Mouse (Mus musculus): ENCODE data around the gene Tenm4. TPM values are rescaled to one million over a fixed set of nuclear protein-coding genes. Genes with fewer than 3 reads are reported as not detected.
A peak's percentile ranks its signal among the peaks of the same experiment; 100 is the strongest.

The Tenm4 gene
- total and polyA plus RNA-seq, 2 experiments from 2014 or later: 1.4 to 5.9 TPM

GRCm38 (mm10) chr7:96813497-96814400, 642.7 kb downstream of the Tenm4 start:
- Histone ChIP-seq H3K4me1 (ENCODE audit: control insufficient read depth, insufficient read depth) (no peaks in the 10 kb centered on the region; the same call in 1 of the 2 replicates), H3K36me3 (replicated peaks; ENCODE audit: control insufficient read depth, insufficient read depth, low read length) (no peaks in the 10 kb centered on the region), H3K9ac (replicated peaks; ENCODE audit: low read depth, low read length) (no peak overlapping the region), H3K4me2 (ENCODE audit: low read depth, low read length) (no peak overlapping the region), H3K27me3 (ENCODE audit: control insufficient read depth, insufficient read depth, low read length) (no peaks in the 10 kb centered on the region), H3K9me3 (replicated peaks; ENCODE audit: control insufficient read depth, low read length) (no peaks in the 10 kb centered on the region), H3K27ac (ENCODE audit: low read depth) (peak overlapping the region; percentile 63), H3K4me3 (ENCODE audit: low read depth, low read length) (no peak overlapping the region)
- ATAC-seq (ENCODE audit: insufficient read depth, low read depth) (peak; percentile 77), DNase-seq (ENCODE audit: low spot score) (peak; percentile 54)
- 57% methylated on average over 9 of the region's 9 CpGs for WGBS
- TF ChIP-seq CTCF (IDR thresholded peaks at IDR 0.05; ENCODE audit: low read depth) (no peak), EP300 (IDR thresholded peaks at IDR 0.05; ENCODE audit: low read depth) (peak; percentile 43; the same call in 1 of the 2 replicates)

- no peaks in the 10 kb centered on the region; the same call in 1 of the 2 replicates for H3K4me1 ChIP-seq (ENCODE audit: control insufficient read depth, insufficient read depth)
- H3K9ac ChIP-seq (replicated peaks; ENCODE audit: low read depth, low read length): no peak overlapping the region
- no peak overlapping the region for H3K4me2 ChIP-seq (ENCODE audit: low read depth, low read length)
- H3K27me3 ChIP-seq (ENCODE audit: control insufficient read depth, insufficient read depth, low read length): no peaks in the 10 kb centered on the region
- H3K4me3 ChIP-seq (ENCODE audit: low read depth, low read length): no peak overlapping the region
- H3K36me3 ChIP-seq (replicated peaks; ENCODE audit: control insufficient read depth, insufficient read depth, low read length): no peaks in the 10 kb centered on the region
- no peaks in the 10 kb centered on the region for H3K9me3 ChIP-seq (replicated peaks; ENCODE audit: control insufficient read depth, low read length)
- peak overlapping the region; percentile 63 for H3K27ac ChIP-seq (ENCODE audit: low read depth)
- TF ChIP-seq CTCF (IDR thresholded peaks at IDR 0.05; ENCODE audit: low read depth) (no peak), EP300 (IDR thresholded peaks at IDR 0.05; ENCODE audit: low read depth) (no peak)
- no peak for ATAC-seq (ENCODE audit: insufficient read depth, low read depth)
- no peak for DNase-seq (ENCODE audit: low spot score)
Observed at GRCm38 (mm10) chr7:96814581-96814980, 643.5 kb downstream of the Tenm4 start.

DNA sequence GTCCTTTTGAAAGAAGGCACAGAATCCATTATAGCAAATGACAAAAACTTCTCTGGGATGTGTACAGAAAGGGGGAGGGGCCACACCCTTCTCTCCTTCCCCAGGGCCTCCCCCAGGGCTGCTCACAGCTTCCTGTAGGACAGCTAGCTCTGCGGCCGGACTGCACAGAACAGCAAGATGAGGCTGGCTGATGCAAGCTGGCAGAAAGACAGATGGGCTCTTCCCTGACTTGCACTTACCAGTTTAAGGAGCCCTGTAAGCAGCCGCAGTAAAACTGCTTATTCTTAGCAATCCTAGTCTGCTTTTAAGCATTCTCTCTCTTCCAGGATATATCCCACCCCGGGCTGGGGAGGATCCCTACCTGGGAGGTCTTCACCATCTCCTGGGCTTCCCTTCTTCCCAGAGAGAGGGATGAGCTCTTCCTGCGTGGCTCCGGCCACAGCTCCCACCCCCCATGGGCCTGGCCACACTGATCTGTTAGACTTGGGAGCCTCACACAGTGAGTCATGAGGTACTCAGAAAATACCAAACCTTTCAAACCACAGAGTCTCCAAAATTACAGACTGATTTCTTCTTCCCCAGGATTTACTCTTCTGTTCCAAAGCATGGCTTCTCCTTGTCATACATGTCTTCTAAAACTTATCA, 646.1 kb downstream of the Tenm4 start:
- Histone ChIP-seq H3K9me3 (replicated peaks; ENCODE audit: control insufficient read depth, low read length) (no peaks in the 10 kb centered on the region), H3K27ac (ENCODE audit: low read depth) (peak overlapping the region; percentile 51; the same call in 1 of the 2 replicates), H3K4me1 (ENCODE audit: control insufficient read depth, insufficient read depth) (no peaks in the 10 kb centered on the region; the same call in 1 of the 2 replicates), H3K27me3 (ENCODE audit: control insufficient read depth, insufficient read depth, low read length) (no peaks in the 10 kb centered on the region), H3K36me3 (replicated peaks; ENCODE audit: control insufficient read depth, insufficient read depth, low read length) (no peaks in the 10 kb centered on the region), H3K4me3 (ENCODE audit: low read depth, low read length) (no peak overlapping the region), H3K4me2 (ENCODE audit: low read depth, low read length) (no peak overlapping the region), H3K9ac (replicated peaks; ENCODE audit: low read depth, low read length) (no peak overlapping the region)
- DNase-seq (ENCODE audit: low spot score) (no peak), ATAC-seq (ENCODE audit: insufficient read depth, low read depth) (no peak)
- 32% methylated on average over 6 of the region's 6 CpGs for WGBS
- no peak for TF ChIP-seq EP300 (IDR thresholded peaks at IDR 0.05; ENCODE audit: low read depth)
- no peak for TF ChIP-seq CTCF (IDR thresholded peaks at IDR 0.05; ENCODE audit: low read depth)

- Histone ChIP-seq H3K4me3 (ENCODE audit: low read depth, low read length) (no peak overlapping the region), H3K36me3 (replicated peaks; ENCODE audit: control insufficient read depth, insufficient read depth, low read length) (no peaks in the 10 kb centered on the region), H3K4me2 (ENCODE audit: low read depth, low read length) (no peak overlapping the region), H3K9me3 (replicated peaks; ENCODE audit: control insufficient read depth, low read length) (no peaks in the 10 kb centered on the region), H3K27me3 (ENCODE audit: control insufficient read depth, insufficient read depth, low read length) (no peaks in the 10 kb centered on the region), H3K9ac (replicated peaks; ENCODE audit: low read depth, low read length) (no peak overlapping the region), H3K4me1 (ENCODE audit: control insufficient read depth, insufficient read depth) (no peaks in the 10 kb centered on the region), H3K27ac (ENCODE audit: low read depth) (no peak overlapping the region)
- ATAC-seq (ENCODE audit: insufficient read depth, low read depth) (no peak), DNase-seq (ENCODE audit: low spot score) (no peak)
- TF ChIP-seq EP300 (IDR thresholded peaks at IDR 0.05; ENCODE audit: low read depth) (no peak), CTCF (IDR thresholded peaks at IDR 0.05; ENCODE audit: low read depth) (no peak)
- WGBS: 74% methylated on average over 6 of the region's 6 CpGs
Observed at GRCm38 (mm10) chr7:96818236-96818916, 647.3 kb downstream of the Tenm4 start.

DNA sequence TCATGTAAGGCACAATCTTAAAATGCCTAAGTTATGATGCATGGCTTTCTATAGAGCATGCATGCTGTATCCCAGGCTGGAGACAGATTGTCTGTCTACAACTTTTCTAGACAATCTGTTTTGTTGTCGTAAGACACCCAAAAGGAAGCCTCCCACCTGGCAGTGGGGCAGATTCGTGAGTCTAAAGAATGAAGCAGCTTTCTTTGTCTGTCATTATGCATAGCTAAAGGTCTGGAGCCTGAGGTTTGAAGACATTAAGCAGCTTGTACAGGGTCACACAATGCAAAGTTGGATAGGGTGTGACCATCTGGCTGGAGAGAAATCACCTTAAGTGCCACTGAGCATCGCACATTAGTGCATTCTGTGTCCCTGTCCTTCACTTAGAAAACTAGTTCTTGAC, 648.5 kb downstream of the Tenm4 start:
- ATAC-seq (ENCODE audit: insufficient read depth, low read depth): no peak
- Histone ChIP-seq H3K4me3 (ENCODE audit: low read depth, low read length) (no peak overlapping the region), H3K27me3 (ENCODE audit: control insufficient read depth, insufficient read depth, low read length) (no peaks in the 10 kb centered on the region), H3K27ac (ENCODE audit: low read depth) (no peak overlapping the region), H3K9me3 (replicated peaks; ENCODE audit: control insufficient read depth, low read length) (no peaks in the 10 kb centered on the region), H3K4me1 (ENCODE audit: control insufficient read depth, insufficient read depth) (no peaks in the 10 kb centered on the region), H3K4me2 (ENCODE audit: low read depth, low read length) (no peak overlapping the region), H3K9ac (replicated peaks; ENCODE audit: low read depth, low read length) (no peak overlapping the region), H3K36me3 (replicated peaks; ENCODE audit: control insufficient read depth, insufficient read depth, low read length) (no peaks in the 10 kb centered on the region)
- 60% methylated on average over 3 of the region's 3 CpGs for WGBS
- TF ChIP-seq CTCF (IDR thresholded peaks at IDR 0.05; ENCODE audit: low read depth): no peak
- no peak for TF ChIP-seq EP300 (IDR thresholded peaks at IDR 0.05; ENCODE audit: low read depth)
- DNase-seq (ENCODE audit: low spot score): no peak

Data from heart, postnatal 0 days (tissue).